Mouse (Mus musculus): ENCODE results near the gene Fam71a. TPM values are rescaled to one million over a fixed set of nuclear protein-coding genes. Genes with fewer than 3 reads are reported as not detected.

The Fam71a gene
- polyA plus RNA-seq (2012; rRNA removed), result 0.05 and 0.28 TPM in 2 replicates

DNA sequence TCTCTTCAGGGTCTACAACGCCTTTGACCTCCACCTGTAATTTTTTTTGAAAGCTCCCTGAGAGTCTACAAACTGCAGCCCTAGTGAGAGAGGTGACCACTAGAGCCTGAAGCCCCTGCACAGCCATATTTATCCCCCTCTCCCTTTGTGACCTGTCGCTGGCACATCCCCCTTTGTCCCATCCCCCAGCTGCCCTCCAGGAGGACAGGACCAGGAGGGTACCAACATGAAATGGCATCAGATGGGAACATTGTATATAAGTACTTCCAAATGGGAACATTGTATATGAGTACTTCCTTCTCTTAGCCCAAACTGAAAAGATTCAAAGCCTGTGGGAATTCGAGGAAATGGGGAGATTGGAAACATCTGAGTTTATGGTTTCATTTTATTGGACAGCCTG, at the start of gene Fam71a:
Gene Fam71a (minus strand): TSS at position 101 of the 400 bp plus-strand sequence.
- no peak for DNase-seq (ENCODE audit: low read depth)

DNA sequence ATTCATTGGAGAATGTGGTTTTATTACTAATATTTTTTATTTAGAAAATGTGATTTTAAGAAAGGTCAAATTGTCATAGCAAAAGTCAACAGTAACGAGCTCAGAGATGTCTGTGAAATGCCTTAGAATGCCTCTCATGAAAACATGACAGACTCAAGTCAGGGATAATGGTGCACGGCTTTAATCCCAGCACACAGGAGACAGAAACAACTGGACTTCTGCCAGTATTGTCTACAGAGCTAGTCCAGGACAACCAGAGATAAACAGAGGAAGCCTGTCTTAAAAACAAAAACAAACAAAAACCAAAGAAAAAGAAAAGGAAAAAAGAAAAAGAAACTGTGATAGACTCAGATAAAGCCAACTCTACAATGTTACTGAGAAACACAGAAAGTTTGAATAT, 46.5 kb upstream of the Fam71a start:
- no peak for DNase-seq (ENCODE audit: low read depth)

DNA sequence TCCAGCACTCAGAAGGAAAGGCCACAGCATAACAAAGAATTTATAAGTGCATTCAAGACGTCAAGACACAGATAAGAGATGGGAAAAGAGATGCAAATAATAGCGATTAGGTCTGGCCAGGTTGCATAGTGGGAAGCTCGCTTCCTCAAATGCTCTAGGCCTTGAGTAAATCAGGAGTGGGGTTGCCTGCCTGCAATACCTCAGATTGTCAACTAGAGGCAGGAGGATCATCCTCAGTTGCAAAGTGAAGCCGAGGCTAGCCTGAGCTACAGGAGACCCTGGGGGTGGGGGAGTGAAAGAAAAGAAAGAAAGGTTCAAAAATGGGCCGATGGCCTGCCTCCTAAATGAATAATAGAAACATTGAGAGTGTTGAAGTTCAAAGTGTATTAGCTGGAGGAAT, 41.2 kb upstream of the Fam71a start:
- DNase-seq (ENCODE audit: low read depth), result no peak

GRCm38 (mm10) chr1:191204876-191205275, 40.3 kb upstream of the Fam71a start:
- DNase-seq (ENCODE audit: low read depth), result no peak

DNA sequence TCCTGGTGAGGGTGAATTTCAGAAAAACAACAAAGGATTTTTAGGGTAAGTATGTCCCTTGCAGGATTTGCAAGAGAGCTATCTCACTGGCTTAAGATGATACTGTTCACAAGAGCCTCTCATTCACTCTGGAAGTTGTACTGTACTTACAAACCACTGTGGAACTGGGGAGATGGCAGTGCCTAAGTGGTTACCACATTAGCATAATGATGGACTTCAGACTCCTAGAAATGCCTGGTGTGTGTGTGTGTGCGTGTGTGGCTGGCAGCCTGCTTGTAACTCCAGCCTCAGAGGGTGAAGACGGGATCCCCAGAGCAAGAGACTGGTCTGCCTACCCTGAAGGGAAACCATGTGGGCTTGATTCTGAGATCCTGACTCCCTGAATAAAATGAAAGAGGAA, 38.9 kb upstream of the Fam71a start:
- DNase-seq (ENCODE audit: low read depth), result no peak

DNA sequence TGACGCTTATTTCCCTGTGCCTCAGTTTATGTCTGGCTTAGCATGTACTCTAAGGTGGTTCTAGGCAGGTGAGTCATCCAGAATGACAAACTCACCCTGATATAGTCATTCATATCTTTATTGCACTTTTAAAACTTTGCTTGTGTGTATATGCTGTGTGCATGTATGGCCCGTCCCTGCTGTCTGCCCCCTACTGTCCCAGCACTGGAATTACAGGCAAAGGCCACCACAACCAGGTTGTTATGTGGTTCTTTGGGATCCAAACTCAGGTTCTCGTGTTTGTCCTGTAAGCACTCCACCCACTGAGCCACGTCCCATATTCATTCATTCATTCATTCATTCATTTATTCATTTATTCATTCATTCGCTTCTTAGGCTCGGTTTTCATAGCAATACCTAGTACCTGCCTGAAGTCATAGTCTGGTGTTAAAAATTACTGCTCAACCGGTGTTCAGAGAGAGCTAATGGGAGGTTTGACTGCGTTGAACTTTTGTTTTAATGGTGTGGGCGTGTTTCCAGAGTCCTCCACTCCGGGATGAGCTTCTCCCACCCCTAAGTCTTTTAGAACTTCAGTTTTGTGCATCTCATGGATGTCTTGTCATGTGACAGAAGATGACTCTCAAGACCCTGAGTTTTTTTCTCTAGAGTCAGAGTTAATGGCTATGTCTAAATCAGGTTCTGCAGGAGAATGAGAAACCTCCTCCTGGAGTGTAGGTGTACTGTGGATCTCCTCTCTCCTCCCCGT, 37.8 kb upstream of the Fam71a start:
- no peak for DNase-seq (ENCODE audit: low read depth)

DNA sequence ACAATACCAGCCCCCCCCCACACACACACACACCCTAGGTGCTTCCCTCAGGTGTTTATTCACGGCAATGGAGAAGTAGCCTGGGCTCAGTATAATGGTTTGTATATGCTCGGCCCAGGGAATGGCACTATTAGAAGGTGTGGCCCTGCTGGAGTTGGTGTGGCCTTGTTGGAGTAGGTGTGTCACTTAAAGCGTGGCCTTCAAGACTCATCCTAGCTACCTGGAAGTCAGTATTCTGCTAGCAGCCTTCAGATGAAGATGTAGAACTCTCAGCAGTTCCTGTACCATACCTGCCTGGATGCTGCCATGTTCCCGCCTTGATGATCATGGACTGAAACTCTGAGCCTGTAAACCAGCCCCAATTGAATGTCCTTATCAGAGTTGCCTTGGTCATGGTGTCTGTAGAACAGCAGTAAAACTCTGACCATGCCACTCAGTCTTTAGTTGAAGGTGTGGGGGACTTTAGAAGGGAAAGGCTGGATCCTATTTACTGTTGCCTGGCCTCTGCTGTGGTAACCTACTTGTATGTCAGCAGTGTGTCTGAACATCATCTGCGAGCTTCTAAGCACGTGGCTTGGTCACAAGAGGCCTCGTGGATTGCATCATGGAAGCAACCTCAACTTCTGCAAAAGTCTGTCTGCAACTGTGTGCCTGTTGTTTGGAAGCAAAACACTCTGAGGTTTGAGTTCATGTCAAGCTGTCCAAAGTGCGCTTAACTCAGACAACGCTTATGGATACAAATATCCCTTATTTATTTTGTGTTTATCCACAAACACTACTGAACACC, 36.4 kb upstream of the Fam71a start:
- no peak for DNase-seq (ENCODE audit: low read depth)

DNA sequence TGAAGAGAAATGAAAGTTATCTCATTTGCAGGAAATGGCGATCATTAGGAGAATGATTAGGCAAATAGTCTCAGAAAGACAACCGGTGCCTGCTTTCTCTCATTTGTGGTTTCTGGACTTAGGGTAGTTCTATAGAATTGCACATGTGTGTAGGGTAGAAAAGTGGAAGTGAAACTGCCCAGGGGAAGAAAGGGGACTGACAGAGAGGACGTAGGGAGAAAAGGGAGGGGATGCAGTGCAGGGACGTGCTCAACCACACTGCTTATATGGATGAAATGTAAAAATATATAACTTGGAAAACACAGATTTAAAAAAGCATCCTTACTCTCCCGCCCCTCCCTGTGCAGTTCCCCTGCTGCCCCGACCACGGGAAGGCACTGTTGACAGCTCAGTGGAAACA, 33.3 kb upstream of the Fam71a start:
- no peak for DNase-seq (ENCODE audit: low read depth)

DNA sequence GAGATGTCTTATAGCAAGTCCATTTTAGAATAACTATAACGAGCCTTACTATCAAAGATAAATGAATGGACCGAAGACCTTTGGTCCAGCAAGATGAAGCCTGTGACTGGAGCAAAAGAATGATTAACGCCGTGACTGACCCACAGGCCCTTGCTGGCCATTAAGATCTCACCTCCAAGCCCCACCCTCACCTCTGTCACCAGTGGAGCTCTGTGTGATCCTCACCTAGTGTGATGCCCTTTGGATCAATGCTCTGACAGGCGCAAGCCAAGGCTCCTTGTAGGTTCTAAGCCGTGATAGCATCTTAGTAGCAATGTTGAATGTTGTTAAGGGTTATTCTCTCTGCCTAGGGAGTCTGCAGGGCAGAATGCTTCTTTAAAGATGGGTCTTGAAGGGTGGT, 31.4 kb upstream of the Fam71a start:
- no peak for DNase-seq (ENCODE audit: low read depth)

DNA sequence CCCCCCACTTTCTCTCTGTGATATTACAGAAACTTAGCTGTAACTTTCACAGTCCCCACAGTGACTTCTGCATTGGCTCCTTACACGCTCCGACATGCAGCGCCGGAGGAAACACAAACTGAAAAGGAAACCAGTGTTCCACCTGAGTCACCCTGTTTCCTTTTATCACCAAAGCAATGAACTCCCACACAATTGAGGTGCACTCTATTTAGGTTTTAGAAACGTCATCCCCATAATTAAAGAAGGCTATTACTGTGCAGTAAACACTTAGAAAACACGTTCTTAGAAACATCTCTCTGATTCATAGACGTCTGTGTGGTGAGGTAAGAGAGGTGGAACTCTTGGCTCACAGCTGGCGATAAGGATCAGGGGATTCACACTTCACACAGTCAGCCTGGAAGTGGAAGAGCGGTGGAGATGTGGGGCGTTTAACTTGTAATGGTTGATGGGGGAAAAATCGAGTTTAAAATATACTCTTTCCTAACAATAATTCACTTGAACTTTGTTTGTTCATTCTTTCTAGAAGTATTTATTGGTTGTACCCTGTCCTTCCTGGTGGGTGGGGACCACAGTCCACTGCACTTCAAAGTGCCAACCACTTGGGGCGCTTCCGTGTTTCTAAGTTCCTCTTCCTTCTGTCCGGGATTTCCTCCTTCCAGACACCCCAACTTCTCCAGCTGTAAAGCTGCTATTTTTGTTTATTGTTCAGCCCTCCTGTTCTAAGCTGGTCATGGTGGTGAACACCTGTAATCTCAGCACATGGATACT, 29.2 kb upstream of the Fam71a start:
- no peak for DNase-seq (ENCODE audit: low read depth)

GRCm38 (mm10) chr1:191192751-191193150, 28.1 kb upstream of the Fam71a start:
- DNase-seq (ENCODE audit: low read depth), result no peak

GRCm38 (mm10) chr1:191192213-191192612, 27.6 kb upstream of the Fam71a start:
- no peak for DNase-seq (ENCODE audit: low read depth)

- no peak for DNase-seq (ENCODE audit: low read depth)
These were observed 25.2 kb upstream of the Fam71a start for GRCm38 (mm10) chr1:191189671-191190372.

GRCm38 (mm10) chr1:191186386-191186770, 21.8 kb upstream of the Fam71a start:
- DNase-seq (ENCODE audit: low read depth), result no peak

DNA sequence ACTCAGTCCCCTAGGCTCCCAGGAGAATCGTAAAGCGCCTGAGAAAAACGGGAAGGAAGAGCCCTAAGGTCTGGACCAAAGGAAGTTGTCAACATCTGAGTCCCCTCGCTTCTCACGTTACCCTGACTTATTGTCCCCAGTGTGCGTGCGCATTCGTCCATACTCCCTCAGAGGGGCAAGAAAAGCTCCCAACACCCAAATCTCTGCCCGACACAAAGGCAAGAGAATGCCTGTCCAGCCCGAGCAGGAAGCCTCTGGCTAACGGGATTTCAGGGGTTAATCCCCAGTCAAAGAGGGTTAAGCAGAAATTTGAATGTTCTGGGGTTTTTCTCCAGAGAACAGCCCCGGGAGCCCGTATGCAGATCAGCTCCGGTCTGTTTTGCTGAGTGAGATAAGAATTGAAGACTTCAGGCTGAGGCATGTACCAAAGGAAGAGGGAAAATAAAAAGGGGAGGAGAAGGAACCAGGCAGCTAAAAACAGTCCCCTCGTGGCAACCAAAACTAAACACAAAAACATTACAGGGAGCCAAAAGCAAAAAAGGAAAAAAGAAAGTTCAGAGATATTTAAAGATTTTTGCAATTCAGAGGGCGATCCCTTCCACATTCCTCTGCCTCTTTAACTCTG, 21.3 kb upstream of the Fam71a start:
- DNase-seq (ENCODE audit: low read depth), result no peak

DNA sequence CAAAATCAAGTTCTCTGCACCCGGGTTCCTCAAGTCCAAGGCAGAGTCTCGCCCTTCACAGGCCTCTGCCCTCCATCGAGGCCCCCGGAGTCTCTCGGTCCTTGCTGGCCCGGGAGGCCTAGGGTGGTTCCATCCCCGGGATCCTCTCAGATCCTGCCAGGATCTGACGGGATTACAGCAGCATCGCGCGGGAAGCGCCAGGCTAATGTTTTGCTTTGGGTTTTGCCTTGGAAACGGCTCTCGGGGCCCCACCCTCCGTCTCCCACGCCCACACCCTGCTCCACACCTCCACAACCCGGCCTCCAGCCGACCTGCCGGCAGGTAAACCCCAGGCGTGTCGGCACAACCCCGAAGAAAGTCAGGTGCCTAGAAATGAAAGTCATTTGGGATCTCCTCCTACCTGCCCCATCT, 20.2 kb upstream of the Fam71a start:
- DNase-seq (ENCODE audit: low read depth), result no peak

DNA sequence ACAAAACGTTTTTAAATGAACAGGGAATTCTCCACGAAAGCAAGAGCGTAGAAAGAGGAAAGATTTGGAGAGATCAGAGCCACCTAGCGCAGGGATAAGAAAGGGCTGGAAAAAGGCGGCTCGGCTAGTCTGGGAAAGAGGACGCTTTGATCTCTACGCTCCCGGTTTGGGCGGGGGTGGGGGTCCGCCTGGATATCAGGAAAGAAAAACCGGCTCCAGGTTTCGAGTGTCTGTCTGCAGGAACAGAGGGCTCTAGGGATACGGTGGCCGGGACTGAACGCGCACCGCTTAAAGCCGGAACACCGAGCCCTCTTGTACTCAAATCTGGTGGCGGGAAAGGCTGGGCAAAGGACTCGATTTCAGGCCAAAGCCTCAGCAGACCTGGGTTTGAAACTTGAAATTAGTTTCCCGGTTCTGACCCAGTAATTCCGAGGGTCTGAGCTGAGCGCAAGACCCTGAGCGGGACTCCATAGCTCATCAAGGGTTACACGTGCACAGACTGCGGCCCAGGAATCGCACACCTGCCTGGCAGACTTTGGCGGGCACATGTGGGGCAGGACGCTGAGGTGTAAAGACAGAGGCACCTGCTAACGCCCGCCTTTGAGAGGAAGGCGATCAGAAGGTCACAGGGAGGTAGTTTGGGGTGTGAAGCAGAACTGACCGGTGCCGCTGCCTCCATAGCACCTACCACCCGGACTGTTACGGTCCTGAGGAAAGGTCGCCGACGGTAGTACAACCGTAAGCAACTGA, 19.6 kb upstream of the Fam71a start:
- no peak for DNase-seq (ENCODE audit: low read depth)

DNA sequence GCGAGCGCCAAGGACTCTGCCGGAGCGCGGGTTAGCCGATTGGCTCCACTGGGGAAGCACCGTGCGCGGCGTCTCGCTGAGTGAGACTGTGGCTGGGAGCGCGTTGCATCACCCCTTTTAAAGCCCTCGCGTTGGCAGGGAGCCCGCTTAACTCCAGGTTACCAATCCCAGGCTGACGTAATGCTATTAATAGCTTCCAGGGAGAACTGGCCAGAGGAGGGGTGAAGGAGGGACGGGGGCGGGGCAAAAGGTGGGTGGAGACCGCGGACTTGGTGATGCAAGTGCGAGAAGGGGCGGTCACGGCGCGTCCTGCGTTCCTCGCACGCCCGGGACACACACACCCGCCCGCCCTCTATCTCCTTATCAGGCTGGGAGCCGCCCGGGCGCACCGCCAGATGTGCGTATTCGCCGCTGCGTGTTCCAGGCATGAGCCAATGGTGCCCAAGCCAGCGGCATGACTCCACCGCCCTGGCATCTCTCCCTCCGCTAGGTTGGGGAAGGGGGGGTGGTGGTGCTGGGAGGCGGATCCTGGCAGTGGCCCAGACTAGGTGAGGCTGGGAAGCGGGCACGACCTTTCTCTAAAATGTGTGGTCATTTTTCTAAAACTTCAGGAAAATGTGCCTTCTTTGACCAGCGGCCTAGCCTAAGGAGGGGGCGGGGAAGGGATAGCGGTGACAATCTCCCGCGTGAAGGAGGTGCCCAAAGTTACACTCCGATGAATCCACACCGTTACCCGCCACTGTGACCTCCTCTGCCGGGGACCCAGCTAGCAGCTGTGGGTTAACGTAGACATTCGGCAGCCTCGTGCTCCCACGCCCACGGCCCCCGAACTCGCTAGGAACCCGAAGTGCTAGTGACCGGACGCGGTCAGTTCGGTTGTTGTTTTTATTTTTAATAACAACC, 18.8 kb upstream of the Fam71a start:
- peak; percentile 76 for DNase-seq (ENCODE audit: low read depth)

- no peak for DNase-seq (ENCODE audit: low read depth)
These were observed 18.0 kb upstream of the Fam71a start for GRCm38 (mm10) chr1:191182431-191183162.
